Mouse (Mus musculus) kidney, postnatal 36 days (tissue): ENCODE measurements around the gene Kat2b.
"Not testable (repeated sequence)": the region's sequence is repeated elsewhere in the genome, so short reads cannot be mapped to it uniquely, and the experiment has no call there.

Experiments used
- DNase-seq, 2 experiments: peaks; one replicate each; pipeline ENCODE4 v3.0.0; 2021 to 2022; ENCODE audit warnings: mixed read lengths in 2 of 2

The Kat2b gene

DNA sequence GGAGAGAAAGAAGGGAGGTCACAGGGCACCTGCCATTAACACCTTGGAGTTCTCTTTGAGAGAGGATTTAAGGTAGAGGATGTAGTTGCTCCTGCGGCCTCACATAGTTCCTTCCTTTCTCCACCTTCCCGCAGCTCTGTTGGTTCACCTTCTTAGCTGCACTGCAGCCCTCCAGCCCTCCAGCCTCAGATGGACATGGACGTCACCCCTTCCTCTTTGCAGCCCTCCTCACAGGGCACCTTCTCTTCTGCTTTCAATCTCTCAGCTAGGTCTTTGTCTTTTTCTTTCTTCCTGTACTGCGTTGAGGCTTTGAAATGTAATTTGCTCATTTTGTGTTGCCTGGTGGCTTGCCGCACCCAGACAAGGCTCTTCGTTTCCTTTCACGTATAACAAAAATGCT, 36.6 kb downstream of the Kat2b start:
- DNase-seq: not testable (repeated sequence)

DNA sequence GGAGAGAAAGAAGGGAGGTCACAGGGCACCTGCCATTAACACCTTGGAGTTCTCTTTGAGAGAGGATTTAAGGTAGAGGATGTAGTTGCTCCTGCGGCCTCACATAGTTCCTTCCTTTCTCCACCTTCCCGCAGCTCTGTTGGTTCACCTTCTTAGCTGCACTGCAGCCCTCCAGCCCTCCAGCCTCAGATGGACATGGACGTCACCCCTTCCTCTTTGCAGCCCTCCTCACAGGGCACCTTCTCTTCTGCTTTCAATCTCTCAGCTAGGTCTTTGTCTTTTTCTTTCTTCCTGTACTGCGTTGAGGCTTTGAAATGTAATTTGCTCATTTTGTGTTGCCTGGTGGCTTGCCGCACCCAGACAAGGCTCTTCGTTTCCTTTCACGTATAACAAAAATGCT, 39.4 kb downstream of the Kat2b start:
- DNase-seq: not testable (repeated sequence)

DNA sequence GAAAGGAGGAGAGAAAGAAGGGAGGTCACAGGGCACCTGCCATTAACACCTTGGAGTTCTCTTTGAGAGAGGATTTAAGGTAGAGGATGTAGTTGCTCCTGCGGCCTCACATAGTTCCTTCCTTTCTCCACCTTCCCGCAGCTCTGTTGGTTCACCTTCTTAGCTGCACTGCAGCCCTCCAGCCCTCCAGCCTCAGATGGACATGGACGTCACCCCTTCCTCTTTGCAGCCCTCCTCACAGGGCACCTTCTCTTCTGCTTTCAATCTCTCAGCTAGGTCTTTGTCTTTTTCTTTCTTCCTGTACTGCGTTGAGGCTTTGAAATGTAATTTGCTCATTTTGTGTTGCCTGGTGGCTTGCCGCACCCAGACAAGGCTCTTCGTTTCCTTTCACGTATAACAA, 42.3 kb downstream of the Kat2b start:
- DNase-seq: not testable (repeated sequence)

DNA sequence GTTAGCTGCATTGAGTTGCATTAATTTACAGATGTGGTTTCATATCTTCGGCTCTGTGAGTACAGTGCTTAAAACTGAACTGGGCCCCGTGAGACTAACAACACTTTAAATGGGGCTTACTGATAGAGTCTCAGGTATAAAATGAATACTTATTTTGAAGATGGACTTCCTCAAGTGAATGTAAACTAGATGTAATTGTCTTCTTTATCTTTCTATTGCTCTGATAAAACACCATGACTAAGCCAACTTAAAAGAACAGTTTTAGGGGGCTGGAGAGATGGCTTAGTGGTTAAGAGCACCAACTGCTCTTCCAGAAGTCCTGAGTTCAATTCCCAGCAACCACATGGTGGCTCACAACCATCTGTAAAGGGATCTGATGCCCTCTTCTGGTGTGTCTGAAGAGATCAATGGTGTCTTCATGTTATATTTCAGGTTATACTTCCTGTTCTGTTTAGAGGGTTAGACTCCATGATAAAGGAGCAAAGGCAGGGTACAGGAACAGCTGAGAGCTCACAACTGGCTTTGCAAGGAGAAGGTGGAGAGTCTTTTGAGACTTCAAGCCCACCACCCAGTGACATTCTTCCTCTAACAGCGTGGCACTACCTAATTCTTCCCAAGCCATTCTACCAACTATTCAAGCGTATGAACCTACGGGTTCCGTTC, 50.8 kb downstream of the Kat2b start:
- DNase-seq: no peak

DNA sequence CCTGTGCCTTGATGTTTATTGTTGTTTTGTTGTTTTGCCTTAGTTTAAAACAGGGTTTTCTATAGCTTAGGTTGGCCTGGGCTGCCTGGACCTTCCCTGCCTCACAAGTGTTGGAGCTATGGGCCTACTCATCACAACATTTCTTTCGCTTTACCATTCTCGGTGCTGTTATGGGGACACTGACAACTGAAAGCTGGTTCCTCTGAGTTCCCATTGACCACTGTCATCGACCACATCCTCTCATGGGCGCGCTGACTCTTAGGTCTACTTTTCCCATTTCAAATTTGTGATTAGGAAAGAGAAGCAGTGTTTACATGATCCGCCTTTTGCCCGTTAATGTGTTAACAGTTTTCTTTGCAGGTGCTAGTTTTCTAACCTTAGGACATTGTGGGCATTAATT, 51.7 kb downstream of the Kat2b start:
- no peak for DNase-seq

DNA sequence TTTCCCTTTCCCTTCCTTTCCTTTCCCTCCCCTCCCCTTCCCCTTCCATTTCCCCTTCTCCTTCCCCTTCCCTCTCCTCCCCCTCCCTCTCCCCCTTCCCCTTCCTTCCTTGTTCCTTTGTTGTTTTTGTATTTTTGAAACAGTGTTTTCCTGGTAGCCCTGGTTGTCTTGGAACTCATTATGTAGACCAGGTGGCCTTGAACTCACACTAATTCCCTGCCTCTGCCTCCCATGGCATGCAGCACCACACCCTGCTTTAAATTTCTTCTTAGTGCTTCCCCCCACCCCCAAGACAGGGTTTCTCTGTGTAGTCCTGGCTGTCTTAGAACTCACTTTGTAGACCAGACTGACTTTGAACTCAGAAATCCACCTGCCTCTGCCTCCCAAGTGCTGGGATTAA, 52.7 kb downstream of the Kat2b start:
- DNase-seq: no peak

DNA sequence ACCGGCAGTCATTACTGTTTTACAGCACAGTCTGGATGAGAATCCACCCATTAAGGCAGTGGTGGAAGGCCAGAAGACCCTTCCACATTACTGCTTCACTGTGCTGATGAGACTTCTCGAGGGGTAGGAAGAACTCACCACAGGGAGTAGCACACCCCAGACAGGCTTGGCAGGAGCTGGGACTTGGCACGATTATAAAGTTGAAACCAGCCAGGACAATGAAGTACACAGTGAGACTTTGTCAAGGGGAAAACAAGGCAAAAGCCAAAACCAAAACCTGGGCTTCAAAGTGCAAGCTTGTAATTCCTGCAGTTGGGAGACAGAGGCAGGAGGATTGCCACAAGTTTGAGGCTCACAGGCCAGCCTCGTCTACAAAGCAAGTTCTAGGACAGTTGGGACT, 54.0 kb downstream of the Kat2b start:
- DNase-seq: no peak

DNA sequence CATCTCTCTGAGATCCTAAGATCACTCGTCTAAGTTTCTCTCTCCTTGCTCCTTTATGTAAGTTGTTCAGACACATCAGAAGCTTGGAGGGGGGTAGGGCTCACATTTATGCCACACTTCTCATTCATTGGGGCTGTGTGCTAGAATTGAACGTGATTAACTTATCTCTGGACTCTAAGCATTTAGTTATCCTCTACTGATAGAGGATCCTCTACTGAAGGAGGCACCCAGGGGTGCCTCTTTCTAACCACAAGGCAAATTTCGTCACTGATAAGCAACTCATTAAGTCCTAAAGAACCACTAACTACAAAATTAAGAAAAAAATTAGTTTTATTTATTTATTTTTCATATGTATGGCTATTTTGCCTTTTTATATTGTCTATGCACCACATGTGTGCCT, 55.5 kb downstream of the Kat2b start:
- DNase-seq: no peak

DNA sequence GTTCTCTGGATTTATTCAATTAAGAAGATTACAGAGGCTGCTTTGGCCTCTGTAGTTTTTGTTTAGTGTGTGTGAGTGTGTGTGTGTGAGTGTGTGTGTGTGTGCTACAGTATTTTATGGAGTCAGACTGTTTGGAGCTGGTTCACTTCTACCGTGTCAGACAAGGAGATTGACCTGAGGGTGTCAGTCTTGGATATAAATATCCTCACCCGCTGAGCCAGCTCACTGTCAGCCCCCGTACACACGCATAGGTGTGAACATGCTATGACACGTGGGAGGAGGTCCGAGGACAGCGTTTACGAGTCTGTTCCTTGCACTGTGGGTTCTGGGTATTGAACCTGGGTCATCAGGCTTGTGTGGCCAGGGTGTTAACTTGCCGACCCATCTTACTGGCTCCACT, 57.1 kb downstream of the Kat2b start:
- no peak for DNase-seq

DNA sequence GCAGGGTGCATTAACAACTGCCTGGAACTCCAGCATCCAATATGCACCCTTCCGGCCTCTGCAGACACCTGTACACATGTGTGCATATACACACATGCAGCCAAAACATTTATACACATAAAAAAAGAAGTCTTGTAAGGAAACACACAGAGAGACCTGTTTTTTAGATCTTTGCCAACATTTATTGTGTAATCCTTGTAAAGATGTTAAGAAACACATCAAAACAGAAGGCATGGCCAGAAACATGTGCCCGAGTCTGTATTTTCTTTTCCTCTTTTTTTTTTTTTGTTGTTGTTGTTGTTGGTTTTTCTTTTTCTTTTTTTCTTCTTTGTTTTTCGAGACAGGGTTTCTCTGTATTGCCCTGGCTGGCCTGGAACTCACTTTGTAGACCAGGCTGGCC, 59.5 kb downstream of the Kat2b start:
- DNase-seq: no peak

DNA sequence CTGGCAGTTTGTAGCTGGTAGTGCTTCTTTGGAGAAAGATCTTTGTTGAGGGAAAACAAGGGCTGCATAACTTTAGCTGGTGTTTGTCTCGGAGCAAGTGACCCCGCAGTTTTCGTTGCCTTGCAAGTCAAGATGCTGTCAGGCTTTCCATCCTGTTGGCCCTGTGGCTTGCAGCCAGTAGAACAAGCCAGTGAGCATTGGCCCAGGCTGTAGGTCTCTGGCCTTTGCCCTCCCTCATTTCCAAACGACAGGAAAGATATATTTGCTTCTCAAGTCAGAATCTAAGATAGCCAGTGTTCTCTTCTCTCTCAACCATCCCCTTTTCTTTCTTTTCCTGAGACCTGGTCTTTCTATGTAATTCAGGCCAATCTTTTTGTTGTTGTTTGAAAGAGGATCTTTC, 60.8 kb downstream of the Kat2b start:
- peak; percentile 53 to 59 for DNase-seq

DNA sequence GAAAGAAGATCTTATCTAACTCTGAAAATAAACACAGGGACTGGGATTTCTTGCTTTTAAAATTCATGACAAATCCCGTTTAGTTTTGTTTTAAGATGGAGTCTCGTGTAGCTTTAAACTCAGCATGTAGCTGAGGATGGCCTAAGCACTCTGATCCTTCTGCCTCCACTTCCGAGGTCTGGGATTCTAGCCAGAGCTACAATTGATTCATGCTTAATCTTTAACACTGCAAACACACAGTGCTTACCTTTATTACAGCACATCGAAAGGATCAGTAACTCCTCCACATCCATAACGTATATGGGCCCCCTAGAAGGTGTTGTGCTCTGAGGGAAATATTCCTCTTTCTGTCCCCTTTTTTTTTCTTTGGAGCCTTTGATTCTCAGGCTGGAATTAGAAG, 61.5 kb downstream of the Kat2b start:
- DNase-seq: peak in 1 of 2 experiments; percentile 7

DNA sequence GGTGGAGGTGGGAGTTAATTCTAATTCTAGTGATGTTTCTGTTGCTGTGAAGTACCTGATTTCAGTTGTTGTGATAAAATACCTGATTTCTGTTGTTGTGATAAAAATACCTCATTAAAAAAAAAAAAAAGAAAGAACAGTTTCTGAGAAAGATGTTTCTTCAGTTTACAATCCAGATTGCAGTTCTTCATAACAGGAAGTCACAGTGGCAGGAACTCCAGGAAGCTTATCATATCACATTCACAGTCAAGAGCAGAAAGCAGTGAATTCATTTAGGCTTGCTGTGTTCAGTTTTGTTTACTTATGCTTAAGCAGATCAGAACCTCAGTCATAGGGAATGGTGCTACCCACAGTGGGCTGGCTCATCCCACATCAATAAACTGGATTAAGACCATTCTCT, 64.7 kb downstream of the Kat2b start:
- DNase-seq: no peak

DNA sequence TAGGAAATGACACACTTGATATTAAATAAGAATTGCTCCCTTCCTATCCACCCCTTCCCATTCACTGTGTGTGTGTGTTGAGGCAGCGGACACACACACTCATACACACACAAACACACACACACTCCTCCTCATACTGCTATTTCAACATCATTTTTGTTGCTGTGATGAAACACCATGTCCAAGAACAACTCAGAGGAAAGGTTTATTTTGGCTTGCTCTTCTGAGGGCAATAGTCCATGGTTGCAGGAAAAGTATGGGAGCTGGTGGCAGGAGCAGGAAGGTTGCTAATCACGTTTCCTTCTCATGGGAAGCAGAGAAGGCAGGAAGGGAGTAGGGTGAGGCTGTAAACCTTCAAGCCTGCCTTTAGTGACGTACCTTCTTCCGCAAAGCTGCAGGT, 76.7 kb downstream of the Kat2b start:
- DNase-seq: no peak

DNA sequence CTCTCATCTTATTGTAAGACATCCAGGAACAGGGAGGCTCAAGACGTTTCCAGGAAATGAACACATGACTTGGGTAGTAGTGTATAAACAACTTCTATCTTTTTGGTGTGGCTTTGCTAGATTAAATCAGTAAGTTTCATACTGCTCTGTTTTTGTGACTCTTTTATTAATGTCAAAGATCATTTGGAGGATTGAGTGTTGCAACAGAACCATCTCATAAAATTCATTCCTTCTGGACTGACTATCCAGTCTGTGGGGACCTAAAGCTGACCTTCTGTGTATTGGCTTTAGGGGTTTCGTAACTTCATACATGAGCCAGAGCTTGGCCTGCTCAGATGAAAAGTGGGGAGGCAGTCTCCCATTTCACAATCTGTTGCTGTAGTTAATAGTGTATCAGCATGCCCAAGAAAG, 83.6 kb downstream of the Kat2b start:
- peak in 1 of 2 experiments; percentile 52 for DNase-seq

DNA sequence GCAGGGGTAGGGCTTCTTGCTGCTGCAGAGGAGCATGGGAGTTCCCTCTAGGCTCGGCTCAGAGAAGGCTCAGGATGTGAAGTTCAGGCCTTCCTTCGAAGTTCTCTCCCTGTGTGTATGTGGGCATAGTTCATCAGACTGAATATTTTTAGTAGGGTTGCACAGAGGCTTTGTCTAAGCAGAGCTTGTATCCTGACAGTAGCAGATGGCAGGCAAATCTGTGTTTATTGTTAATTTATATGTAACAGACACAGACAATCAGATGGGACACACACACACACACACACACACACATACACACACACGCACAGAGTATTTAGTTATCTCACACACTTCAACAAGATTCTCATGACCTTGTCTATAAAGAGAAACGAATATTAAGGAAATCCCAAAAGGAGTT, 87.9 kb downstream of the Kat2b start:
- DNase-seq: no peak

DNA sequence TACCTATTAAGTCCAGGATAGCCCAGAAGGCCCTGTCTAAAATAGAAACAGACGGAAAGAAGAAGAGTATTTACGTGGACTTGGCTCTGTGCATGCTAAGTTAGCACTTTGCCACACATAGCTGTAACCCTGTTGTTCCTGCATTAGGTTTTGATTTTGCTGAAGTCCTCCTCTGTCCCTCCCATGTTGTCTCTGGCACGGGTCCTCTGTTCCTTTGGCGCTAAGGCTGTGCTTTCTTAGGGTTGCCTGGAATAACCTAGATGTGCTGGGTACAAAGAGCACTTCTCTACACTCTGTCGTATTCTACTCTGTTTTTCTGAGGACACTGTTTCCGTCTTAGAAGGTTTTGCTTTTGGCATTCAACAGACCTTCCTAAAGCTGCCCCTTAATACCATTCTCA, 88.4 kb downstream of the Kat2b start:
- peak; percentile 55 to 58 for DNase-seq

DNA sequence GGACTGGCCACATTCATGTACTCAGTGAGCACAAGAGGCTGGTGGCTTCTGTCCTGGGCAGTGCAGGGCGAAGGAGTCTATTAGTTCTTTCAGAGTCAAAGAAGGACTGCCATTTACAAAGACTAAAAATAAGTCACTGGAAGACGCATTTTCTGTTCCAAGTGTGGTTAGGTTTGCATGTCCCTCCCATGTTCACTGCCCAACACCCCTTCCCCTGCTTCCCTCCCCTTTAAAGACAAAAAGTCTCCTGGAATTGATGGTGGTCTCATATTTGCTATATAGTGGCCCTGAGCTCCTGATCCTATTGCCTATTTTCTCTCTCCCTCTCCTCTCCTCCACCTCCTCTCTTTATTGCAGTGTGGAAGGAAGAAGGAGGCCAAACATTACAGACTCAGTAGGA, 89.3 kb downstream of the Kat2b start:
- no peak for DNase-seq

DNA sequence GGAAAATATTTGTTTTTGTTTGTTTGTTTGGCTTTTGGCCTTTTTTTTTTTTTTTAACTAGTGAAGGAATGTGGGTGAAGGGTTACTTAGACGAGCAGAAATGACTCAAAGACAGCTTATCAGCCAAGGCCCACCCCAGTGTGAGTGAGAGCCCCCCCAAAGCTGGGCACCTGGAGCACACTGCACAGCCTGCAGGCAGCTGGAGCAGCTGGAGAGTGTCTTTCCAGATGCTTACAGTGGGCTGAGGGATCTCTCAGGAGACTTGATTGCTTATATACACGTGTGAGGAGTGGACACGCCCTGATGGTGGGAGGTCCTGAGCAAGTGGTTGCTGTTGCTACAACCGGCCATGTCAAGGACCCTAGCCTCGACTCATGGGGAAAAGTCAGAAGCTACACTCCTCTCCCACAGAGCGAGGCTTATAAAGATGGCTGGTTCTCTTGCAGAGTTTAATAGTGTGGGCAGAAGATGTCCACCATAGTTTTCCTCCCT, 89.8 kb downstream of the Kat2b start:
- no peak for DNase-seq

DNA sequence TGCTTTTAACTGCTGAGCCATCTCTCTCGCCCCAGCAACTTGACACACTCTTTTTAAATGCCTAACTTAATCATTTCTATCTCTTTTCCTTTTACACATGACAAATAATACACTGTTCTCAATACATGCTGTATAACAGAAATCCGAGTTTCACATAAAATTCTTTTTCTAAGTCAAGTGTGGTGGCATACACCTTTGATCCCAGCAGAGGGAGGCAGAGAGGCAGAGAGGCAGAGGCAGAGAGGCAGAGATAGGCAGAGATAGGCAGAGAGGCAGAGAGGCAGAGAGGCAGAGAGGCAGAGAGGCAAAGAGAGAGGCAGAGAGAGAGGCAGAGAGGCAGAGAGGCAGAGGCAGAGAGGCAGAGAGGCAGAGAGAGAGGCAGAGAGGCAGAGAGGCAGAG, 90.7 kb downstream of the Kat2b start:
- peak in 1 of 2 experiments; percentile 55 for DNase-seq

DNA sequence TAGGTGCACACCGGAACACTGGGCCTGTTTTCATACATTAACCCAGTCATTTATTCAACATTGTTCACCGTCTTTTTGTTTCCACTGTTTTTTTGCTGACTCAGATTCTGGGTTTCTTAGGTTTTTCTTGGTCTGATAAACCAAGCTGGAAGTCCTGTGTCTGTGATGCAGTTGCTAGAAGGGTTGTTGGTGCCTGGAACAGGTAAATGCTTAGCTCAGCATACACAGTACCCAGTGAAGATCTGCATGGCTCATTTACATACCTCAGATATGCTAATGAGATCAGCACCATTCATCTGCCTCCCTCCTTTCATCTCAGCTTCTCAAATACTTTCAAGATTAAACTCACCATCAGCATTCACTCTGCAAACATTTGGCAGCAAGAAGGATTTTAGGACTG, 92.0 kb downstream of the Kat2b start:
- DNase-seq: no peak

DNA sequence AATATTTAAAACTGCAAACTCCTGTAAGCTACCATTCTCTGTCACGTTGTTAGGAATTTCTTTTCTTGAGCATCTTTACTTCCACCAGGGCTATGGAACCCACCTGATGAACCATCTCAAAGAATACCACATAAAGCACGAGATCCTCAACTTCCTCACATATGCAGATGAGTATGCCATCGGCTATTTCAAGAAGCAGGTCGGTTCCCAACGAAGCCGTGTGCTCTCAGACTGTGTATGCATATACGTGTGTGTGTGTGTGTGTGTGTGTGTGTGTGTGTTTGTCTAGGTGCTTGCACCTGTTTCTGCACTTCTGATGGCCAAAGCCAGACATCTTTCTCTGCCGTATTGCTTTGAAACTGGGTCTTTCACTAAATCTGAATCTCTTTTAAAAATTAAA, 92.6 kb downstream of the Kat2b start:
- no peak for DNase-seq

DNA sequence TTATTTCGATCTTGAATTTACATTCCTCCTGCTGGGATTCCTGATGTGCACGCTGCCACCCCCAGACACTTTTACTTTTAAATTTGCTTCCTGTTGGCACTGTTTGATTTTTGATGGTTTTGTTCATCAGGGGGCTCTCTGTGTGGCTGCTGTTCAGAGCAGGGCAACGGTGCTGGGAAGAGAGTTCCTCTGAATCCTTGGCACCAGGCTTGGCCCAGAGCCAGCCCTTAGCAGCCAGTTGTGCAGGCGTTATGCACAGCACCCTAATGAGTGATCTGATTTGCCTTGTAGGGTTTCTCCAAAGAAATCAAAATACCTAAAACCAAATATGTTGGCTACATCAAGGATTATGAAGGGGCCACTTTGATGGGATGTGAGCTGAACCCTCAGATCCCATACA, 93.1 kb downstream of the Kat2b start:
- peak in 1 of 2 experiments; percentile 44 for DNase-seq

DNA sequence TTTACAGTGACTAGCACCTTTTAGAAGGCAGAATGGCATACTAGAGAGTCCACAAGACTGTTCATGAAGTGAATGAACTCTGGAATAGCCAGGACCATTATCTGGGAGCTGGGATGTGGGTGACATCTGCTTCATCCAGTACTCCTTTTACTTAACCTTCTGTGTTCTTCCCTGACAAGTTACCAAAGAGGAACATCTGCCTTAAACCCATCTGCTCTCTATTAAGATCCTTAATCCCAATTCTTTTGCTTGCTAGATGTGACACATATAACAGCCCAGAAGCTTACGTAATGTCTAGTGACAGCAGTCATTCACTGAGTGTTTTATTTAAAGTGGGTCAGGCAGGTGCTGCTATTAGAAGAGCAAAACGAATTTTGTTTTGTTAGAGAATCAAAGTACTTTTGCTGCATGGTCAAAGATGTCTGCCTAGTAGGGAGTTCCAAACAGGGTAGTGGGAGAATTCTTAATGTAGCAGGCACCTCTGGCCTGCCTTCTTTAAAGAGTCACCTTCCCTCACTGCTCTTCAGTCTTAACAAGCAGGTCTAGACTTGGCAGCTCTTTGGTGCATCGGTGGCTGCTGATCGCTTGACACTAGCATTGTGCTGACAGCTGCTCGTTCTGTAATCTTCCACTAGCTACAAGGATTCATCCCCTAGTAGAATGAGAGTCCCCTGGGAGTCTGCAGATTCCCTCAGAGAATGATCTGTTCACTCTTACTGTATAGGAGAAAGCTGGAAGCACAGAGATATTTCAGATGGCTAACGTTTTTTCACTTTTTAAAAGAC, 94.6 kb downstream of the Kat2b start:
- no peak for DNase-seq

DNA sequence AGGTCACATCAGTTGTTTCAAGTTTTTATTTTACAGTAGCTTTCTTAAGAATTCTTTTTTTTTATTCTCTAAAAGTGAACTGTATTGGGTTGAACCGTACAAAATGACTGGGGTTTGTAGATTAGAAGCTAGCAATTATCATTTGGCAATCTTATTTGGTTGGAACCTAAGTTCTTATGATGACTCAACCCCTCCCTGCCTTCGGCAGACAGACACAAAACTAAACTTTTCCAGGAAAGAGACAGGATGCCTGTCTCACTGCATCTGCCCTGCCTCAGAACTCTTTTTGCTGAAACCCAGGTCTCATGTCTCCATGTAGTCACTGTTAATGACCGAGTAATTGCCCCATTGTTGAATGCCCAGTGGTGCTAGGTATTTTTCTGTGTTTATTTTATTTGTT, 97.6 kb downstream of the Kat2b start:
- no peak for DNase-seq
